Mouse (Mus musculus) heart, embryonic 11.5 days (tissue): ENCODE results near the gene Gm21954. TPM values are rescaled to one million over a fixed set of nuclear protein-coding genes. Genes with fewer than 3 reads are reported as not detected.

Experiments used
- ATAC-seq: fragments of 200-750 bp; cut with Nextera tagmentation; replicated peaks from 2 replicates; pipeline ENCODE4 v1.8.0; 2017; ENCODE audit warnings: moderate library complexity; ENCODE audit not compliant: insufficient number of reproducible peaks, low FRiP score, low TSS enrichment
- H3K27ac ChIP-seq: fragments of 300-500 bp; sonication (generic); 2 replicates; pipeline ENCODE4 v1.5.1; 2014; ENCODE audit warnings: mild to moderate bottlenecking, low read depth, low read length
- H3K27me3 ChIP-seq: fragments of 300-500 bp; sonication (generic); 2 replicates; pipeline ENCODE4 v1.6.1; 2014; ENCODE audit warnings: mild to moderate bottlenecking, low read length, mixed read lengths; ENCODE audit not compliant: control insufficient read depth, insufficient read depth
- H3K36me3 ChIP-seq: fragments of 300-500 bp; sonication (generic); 2 replicates; pipeline ENCODE4 v1.6.1; 2014; ENCODE audit warnings: mild to moderate bottlenecking, low read length, moderate library complexity, mixed read lengths; ENCODE audit not compliant: control insufficient read depth, insufficient read depth
- H3K4me1 ChIP-seq: fragments of 300-500 bp; sonication (generic); 2 replicates; pipeline ENCODE4 v1.6.1; 2014; ENCODE audit warnings: low read length; ENCODE audit not compliant: control insufficient read depth, insufficient read depth
- H3K4me2 ChIP-seq: fragments of 300-500 bp; sonication (generic); 2 replicates; pipeline ENCODE4 v1.6.1; 2014; ENCODE audit warnings: mild to moderate bottlenecking, moderate library complexity
- H3K4me3 ChIP-seq: fragments of 300-500 bp; sonication (generic); 2 replicates; pipeline ENCODE4 v1.5.1; 2014; ENCODE audit warnings: low read depth, low read length
- H3K9ac ChIP-seq: fragments of 300-500 bp; sonication (generic); 2 replicates; pipeline ENCODE4 v1.6.1; 2014; ENCODE audit warnings: mild to moderate bottlenecking, low read depth, low read length, moderate library complexity
- H3K9me3 ChIP-seq: fragments of 300-500 bp; sonication (generic); replicated peaks from 2 replicates; pipeline ENCODE4 v1.6.1; 2016; ENCODE audit warnings: low read length; ENCODE audit not compliant: control insufficient read depth
- WGBS: fragments of 180-500 bp; shearing (Covaris S2); extraction: QIAGEN DNeasy Blood & Tissue Kit; methylation state at CpG from one replicate; pipeline ENCODE4 v1.1.7; 2014; ENCODE audit not compliant: insufficient replicate concordance; 5-methylcytosine and 5-hydroxymethylcytosine counted together
- polyA plus RNA-seq: library from polyadenylated mRNA; unstranded; fragments of >200 nt; fragmentation: Nextera tagmentation; extraction: Ambion mirVana; gene quantifications from 2 replicates; pipeline ENCODE4 v1.2.1, GENCODE M21; 2014

The Gm21954 gene
- polyA plus RNA-seq, 1 experiment from 2014 or later = not detected

DNA sequence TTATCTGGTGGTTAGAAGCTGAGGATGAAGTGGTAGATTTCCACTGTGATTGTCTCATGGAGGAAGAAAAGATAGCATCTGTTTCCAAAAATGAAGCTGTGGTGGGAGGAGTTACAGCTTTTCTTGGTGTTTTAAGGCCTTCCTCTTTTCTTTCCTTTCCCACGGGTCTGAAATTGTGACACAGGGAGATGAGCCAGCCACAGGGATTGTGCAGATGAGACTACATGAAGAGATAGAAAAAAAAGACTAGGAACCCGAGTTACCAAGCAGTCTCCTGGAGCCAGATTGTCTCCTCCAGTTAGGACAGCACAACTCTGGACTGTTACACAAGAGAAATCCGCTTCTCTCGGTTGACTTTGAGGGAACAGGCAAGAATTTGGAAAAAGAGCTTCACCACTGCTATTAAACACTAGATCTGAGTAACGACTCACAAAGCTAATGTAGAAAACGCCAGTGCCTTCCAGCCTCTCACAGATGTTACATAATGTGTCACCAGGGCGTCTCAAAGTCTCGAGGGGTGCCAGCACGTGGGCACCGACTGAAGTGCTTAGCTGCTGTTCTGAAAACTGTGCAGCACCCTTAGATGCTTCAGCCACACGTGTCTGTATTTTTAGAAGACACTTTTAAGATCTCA lies 29.9 kb downstream of the Gm21954 start:
- Histone ChIP-seq H3K4me1 (no peaks in the 10 kb centered on the region), H3K9me3 (no peaks in the 10 kb centered on the region), H3K9ac (no peak overlapping the region), H3K4me2 (no peak overlapping the region), H3K4me3 (no peak overlapping the region), H3K27ac (no peak overlapping the region), H3K36me3 (no peaks in the 10 kb centered on the region), H3K27me3 (no peaks in the 10 kb centered on the region)
- no peak for ATAC-seq
- 70% methylated on average over 11 of the region's 11 CpGs for WGBS

DNA sequence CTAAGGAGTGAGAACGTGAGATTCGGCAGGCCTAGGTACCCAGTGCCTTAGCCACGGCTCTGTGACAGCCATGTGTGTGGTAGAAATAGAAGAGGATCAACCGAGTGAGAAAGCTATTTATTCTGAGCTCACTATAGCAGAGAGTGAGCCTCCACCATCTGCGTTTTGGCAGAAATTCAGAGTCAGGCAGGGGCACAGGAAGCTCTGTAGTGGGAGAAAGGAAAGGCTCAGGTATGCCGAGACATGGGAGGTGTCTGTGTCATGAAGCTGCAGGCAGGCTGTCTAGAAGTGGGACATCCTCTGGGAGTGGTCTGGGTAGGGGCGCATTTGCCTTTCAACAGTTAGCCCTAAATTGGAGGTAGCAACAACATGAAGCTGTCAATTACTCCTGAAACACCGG lies 31.7 kb downstream of the Gm21954 start:
- no peak overlapping the region for H3K4me3 ChIP-seq
- ATAC-seq = no peak
- H3K27ac ChIP-seq = no peak overlapping the region
- no peaks in the 10 kb centered on the region for H3K4me1 ChIP-seq
- 54% methylated on average over 8 of the region's 8 CpGs for WGBS
- no peaks in the 10 kb centered on the region for H3K27me3 ChIP-seq
- no peaks in the 10 kb centered on the region for H3K9me3 ChIP-seq
- H3K36me3 ChIP-seq = no peaks in the 10 kb centered on the region
- no peak overlapping the region for H3K9ac ChIP-seq
- H3K4me2 ChIP-seq = no peak overlapping the region

DNA sequence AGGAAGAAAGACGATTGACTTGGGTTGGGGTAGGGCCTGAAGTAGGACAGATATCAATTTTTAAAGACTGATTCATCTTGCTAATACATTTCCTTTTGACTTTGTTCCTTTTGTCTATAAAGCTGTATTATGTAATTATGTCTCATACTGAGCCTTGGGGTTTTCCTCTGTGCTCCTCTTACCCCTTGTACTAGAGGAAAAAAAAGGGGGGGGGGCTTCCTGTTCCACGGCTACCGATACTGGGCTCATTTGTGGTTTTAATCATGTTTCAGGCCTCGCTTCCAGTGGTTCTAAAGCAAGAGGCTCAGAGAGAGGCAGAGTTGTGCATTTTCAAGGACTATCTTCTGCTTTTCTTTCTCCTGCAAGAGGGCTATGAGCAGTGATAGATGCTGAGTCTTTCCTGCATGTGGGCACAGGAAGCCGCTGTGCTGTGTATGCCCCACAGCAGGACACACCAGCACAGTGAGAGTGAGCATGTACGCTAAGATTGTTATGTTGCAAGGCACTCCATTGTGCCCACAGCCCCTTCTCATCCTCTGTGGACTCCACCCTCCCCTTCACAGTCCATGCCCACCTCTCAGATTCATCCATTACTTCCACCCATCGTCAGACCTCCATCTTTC lies 33.1 kb downstream of the Gm21954 start:
- H3K9me3 ChIP-seq = no peaks in the 10 kb centered on the region
- WGBS = 71% methylated on average over 7 of the region's 7 CpGs
- no peaks in the 10 kb centered on the region for H3K36me3 ChIP-seq
- H3K4me3 ChIP-seq = no peak overlapping the region
- no peak overlapping the region for H3K27ac ChIP-seq
- H3K4me2 ChIP-seq = no peak overlapping the region
- no peak for ATAC-seq
- H3K9ac ChIP-seq = no peak overlapping the region
- no peaks in the 10 kb centered on the region for H3K27me3 ChIP-seq
- H3K4me1 ChIP-seq = no peaks in the 10 kb centered on the region

DNA sequence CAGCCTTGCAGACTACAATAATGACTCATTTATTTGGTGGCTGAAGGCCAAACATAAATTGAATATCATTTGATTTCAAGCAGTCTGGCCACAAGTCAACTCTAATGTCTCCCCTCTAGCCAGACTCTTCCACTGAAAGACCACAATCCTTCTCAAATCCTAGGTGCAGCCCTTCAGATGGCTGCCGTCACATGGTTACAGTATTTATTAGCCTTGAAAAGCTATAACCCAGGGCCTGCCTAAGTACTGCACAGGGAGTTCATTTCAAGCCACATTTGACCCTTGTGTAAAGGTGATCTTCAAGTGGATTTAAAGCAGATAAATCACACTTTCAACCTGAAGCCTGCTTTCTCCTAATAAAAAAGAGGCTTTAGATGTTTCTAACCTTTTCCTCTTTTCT lies 37.7 kb downstream of the Gm21954 start:
- no peak overlapping the region for H3K4me2 ChIP-seq

DNA sequence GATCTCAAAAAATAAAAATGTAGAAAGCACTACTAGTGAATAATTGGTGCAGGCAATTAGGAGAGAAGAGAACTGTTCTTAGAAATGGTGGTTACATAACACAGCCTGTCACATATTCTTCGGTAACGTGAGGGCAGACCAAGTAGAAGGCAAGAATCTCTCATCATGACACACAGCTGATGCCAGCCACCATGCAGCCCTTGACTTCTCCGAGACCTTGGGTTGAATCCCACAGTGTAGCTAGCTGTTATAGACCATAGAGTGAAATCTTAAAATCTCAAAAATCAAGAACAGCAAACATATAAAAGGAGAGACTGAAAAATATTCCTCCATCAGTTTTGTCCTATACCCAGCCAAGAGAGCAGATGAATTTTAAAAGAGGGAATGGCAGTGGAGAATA lies 40.8 kb downstream of the Gm21954 start:
- H3K27me3 ChIP-seq = no peaks in the 10 kb centered on the region
- no peak overlapping the region for H3K27ac ChIP-seq
- H3K36me3 ChIP-seq = no peaks in the 10 kb centered on the region
- no peak for ATAC-seq
- no peak overlapping the region for H3K4me2 ChIP-seq
- H3K4me1 ChIP-seq = no peaks in the 10 kb centered on the region
- no peak overlapping the region for H3K4me3 ChIP-seq
- H3K9ac ChIP-seq = no peak overlapping the region
- 84% methylated on average over 3 of the region's 3 CpGs for WGBS
- H3K9me3 ChIP-seq = no peaks in the 10 kb centered on the region

More for the DNA sequence above, 37.7 kb downstream of the Gm21954 start:
- no peak overlapping the region for H3K27ac ChIP-seq
- H3K27me3 ChIP-seq = no peaks in the 10 kb centered on the region
- ATAC-seq = no peak
- 97% methylated on average over 1 of the region's 1 CpGs for WGBS
- no peak overlapping the region for H3K9ac ChIP-seq
- no peak overlapping the region for H3K4me3 ChIP-seq
- no peaks in the 10 kb centered on the region for H3K4me1 ChIP-seq
- no peaks in the 10 kb centered on the region for H3K9me3 ChIP-seq
- no peaks in the 10 kb centered on the region for H3K36me3 ChIP-seq

DNA sequence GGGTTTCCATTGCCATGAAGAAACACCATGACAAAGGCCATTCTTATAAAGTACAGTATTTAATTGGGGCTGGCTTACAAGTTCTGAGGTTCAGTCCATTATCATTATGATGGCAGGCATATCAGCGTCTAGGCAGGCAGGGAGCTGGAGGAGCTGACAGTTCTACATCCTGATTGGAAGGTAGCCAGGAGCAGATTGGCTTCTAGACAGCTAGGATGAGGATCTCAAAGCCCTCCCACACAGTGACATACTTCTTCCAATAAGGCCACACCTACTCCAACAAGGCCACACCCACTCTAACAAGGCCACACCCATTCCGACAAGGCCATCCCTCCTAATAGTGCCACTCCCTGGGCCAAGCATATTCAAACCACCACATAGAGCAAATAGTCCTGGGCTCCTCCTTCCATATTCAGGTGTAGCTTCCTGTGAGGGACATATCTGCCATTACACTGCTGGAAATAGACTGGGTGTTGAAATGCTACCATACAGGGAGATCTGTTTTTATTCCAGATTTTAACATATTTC lies 41.9 kb downstream of the Gm21954 start:
- no peak overlapping the region for H3K4me2 ChIP-seq
- no peaks in the 10 kb centered on the region for H3K36me3 ChIP-seq
- no peaks in the 10 kb centered on the region for H3K9me3 ChIP-seq
- no peaks in the 10 kb centered on the region for H3K4me1 ChIP-seq
- no peak overlapping the region for H3K9ac ChIP-seq
- no peak for ATAC-seq
- H3K4me3 ChIP-seq = no peak overlapping the region
- H3K27me3 ChIP-seq = no peaks in the 10 kb centered on the region
- H3K27ac ChIP-seq = no peak overlapping the region
- 86% methylated on average over 2 of the region's 2 CpGs for WGBS

DNA sequence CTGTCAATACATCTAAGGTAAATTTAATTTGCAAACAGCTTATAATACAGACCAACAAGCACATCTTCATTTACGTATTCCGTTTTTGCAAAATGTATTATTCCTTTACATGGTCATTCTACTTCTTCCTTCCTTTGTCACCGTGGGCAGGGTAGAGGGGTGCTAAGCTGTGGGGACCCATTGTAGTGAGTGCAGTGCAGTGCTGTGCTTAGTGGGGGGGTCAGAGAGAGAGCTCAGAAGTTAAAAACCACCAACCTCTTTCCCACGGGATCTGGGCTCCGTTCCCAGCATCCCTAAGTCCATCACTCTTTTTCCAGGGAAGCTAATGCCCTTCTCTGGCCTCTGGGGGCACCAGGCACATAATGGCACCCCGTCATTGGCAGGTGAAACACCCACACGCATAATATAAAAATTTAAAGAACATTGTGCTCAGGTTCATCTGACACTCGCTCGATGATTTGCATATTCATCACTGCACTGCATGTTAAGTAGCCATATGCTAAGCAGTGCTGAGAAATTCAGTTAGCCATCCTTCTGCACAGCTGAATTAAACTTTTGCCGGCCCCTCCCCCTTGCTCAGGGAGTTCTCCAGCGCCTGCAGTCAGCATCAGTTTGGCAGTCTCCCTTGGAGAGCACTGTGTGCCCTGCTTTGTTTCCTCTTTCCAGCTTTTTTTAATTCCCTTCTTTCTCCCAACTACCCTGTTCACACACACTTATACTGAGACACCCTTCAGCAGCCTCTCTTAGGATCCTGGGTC lies 48.2 kb downstream of the Gm21954 start:
- Histone ChIP-seq H3K36me3 (no peaks in the 10 kb centered on the region), H3K4me1 (peaks cover 2% of the 10 kb centered on the region), H3K27ac (no peak overlapping the region), H3K4me3 (no peak overlapping the region), H3K9me3 (no peaks in the 10 kb centered on the region), H3K4me2 (no peak overlapping the region), H3K9ac (no peak overlapping the region), H3K27me3 (no peaks in the 10 kb centered on the region)
- 31% methylated on average over 11 of the region's 11 CpGs for WGBS
- ATAC-seq = no peak

DNA sequence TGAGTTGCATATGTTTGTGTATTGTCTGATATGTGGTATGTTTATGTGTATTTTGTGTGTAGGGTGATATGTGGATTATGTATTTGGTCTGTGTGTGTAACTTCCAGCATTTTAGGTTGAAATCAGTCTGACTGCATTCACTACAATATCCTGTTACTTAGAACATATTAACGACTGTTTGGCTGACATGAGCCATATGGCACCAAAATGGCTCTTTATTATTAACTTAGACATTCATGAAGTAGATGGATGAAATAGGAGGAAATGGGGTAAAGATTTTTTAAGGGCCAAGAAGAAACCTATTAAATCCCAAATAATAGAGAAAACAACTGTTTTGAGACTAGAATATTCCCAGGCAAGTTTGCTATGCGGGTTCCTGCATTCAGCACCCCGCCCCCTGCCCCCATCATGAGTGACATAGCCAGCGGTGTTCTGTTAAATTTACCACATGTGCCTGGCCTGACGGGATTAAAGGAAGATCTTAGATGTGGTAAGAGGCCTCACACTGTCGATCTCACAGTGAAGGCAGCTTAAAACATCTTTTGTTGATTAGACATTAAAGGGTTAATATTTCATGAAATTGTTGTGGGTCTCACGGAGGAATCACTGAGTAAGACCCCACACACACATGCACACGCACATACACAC lies 51.5 kb downstream of the Gm21954 start:
- WGBS = 54% methylated on average over 8 of the region's 8 CpGs
- H3K27ac ChIP-seq = no peak overlapping the region
- no peaks in the 10 kb centered on the region for H3K27me3 ChIP-seq
- peaks cover 9% of the 10 kb centered on the region for H3K4me1 ChIP-seq
- no peak for ATAC-seq
- H3K36me3 ChIP-seq = no peaks in the 10 kb centered on the region
- no peak overlapping the region for H3K4me3 ChIP-seq
- no peak overlapping the region for H3K9ac ChIP-seq
- no peaks in the 10 kb centered on the region for H3K9me3 ChIP-seq
- H3K4me2 ChIP-seq = no peak overlapping the region
